ENCODE assay signal across 11 mouse cellular contexts in the genomic region with DNA sequence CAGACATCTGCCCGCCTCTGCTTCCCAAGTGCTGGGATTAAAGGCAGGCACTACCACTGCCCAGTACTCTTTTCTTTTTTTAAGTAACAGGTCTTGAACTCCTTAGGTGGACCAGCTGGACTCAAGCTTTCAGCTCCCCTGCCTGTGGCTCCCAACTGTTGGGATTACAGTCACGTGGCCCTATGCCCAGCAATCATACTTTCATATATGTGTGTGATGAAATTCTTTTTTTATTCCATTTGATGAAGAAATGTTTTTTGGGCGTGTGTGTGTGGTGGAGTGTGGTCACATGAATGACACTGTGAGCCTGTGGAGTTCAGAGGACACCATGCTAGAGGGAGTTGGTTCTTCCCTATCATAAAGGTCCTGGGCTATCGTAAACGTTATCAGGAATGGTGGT. TPM values are rescaled to one million over a fixed set of nuclear protein-coding genes. Genes with fewer than 3 reads are reported as not detected.
A peak's percentile ranks its signal among the peaks of the same experiment; 100 is the strongest.
DNase-seq lines count a peak whose midpoint lies in the region; ATAC-seq and TF ChIP-seq lines count a peak whose summit lies in the region.
"Had no signal": no experiment of that assay in that cellular context is flagged by ENCODE, and none has a peak within 500 bp of the region (broad histone marks: within the 10 kb centered on the region; RNA-seq: fewer than 3 reads in every experiment).

No protein-coding gene starts in this region.

- H3K4me2 ChIP-seq in hindbrain, embryonic 12.5 days (replicated peaks) = peak overlapping the region; percentile 96; the same call in 1 of the 2 replicates
- no peak overlapping the region; the same call in 1 of the 2 replicates for H3K4me2 ChIP-seq in hindbrain, embryonic 16.5 days (ENCODE audit: low read length)
- peak overlapping the region; percentile 85 for H3K4me2 ChIP-seq in intestine, embryonic 16.5 days (ENCODE audit: low read depth, low read length)
- 0 out of 2 replicates have a peak overlapping the region, but pooled peaks have one; percentile 87 for H3K4me2 ChIP-seq in midbrain, postnatal 0 days (ENCODE audit: low read depth, low read length, poor library complexity, severe bottlenecking)

- DNase-seq in adipocyte (ENCODE audit: low spot score) = peak; percentile 52
- DNase-seq in midbrain, postnatal 0 days (ENCODE audit: low spot score) = no peak
- no peak for DNase-seq in frontal cortex, postnatal 14 days (ENCODE audit: low spot score in 2 of 2)
- DNase-seq in right cerebral cortex, postnatal 10 days (ENCODE audit: low spot score in 2 of 2) = no peak
- DNase-seq in thymus, adult 2 months = no peak
- DNase-seq: cerebellum, postnatal 10 days; right cerebral cortex, adult 18-20 months had no signal

- H3K9ac ChIP-seq in hindbrain, embryonic 12.5 days = no peak overlapping the region
- H3K9ac ChIP-seq in hindbrain, embryonic 16.5 days (ENCODE audit: low read depth, low read length) = no peak overlapping the region
- H3K9ac ChIP-seq in intestine, embryonic 16.5 days (ENCODE audit: low read depth, low read length) = peak overlapping the region; percentile 90
- H3K9ac ChIP-seq in midbrain, postnatal 0 days (replicated peaks; ENCODE audit: low read length, poor library complexity, severe bottlenecking) = no peak overlapping the region

- peaks cover 15% of the 10 kb centered on the region for H3K4me1 ChIP-seq in hindbrain, embryonic 12.5 days
- peaks cover 12% of the 10 kb centered on the region for H3K4me1 ChIP-seq in hindbrain, embryonic 16.5 days (ENCODE audit: control insufficient read depth, insufficient read depth, low read depth, low read length)
- peaks cover 20% of the 10 kb centered on the region for H3K4me1 ChIP-seq in intestine, embryonic 16.5 days (ENCODE audit: control insufficient read depth, insufficient read depth, low read length)
- 0 out of 2 replicates have a peak, but pooled peaks cover 4% of the 10 kb centered on the region for H3K4me1 ChIP-seq in midbrain, postnatal 0 days (ENCODE audit: insufficient read depth, low read length)
- peaks cover 11% of the 10 kb centered on the region for H3K4me1 ChIP-seq in thymus, adult 2 months (replicated peaks; ENCODE audit: control insufficient read depth, insufficient read depth, low read length)

- TF ChIP-seq CTCF in midbrain, postnatal 0 days (IDR thresholded peaks at IDR 0.05) = no peak
- TF ChIP-seq CTCF in thymus, adult 2 months (IDR thresholded peaks at IDR 0.05; ENCODE audit: borderline replicate concordance, control insufficient read depth, extremely low read depth, insufficient read depth, low read length, poor library complexity) = no peak

- no peak for ATAC-seq in hindbrain, embryonic 12.5 days (ENCODE audit: low FRiP score)
- no peak for ATAC-seq in hindbrain, embryonic 16.5 days
- ATAC-seq in intestine, embryonic 16.5 days = peak; percentile 34; the same call in 1 of the 2 replicates
- no peak for ATAC-seq in midbrain, postnatal 0 days (ENCODE audit: low FRiP score)
- ATAC-seq: Patski had no signal

- H3K4me3 ChIP-seq in hindbrain, embryonic 12.5 days = peak overlapping the region; percentile 79; the same call in 1 of the 2 replicates
- H3K4me3 ChIP-seq in hindbrain, embryonic 16.5 days (ENCODE audit: low read length) = no peak overlapping the region
- peak overlapping the region; percentile 92 for H3K4me3 ChIP-seq in intestine, embryonic 16.5 days (ENCODE audit: low read length)
- H3K4me3 ChIP-seq in midbrain, postnatal 0 days (ENCODE audit: low read depth, low read length) = no peak overlapping the region
- no peak overlapping the region for H3K4me3 ChIP-seq in thymus, adult 2 months (ENCODE audit: control insufficient read depth, insufficient read depth, low read length)

- H3K9me3 ChIP-seq in hindbrain, embryonic 12.5 days (replicated peaks) = no peaks in the 10 kb centered on the region
- H3K9me3 ChIP-seq in hindbrain, embryonic 16.5 days (ENCODE audit: control insufficient read depth, low read length) = no peaks in the 10 kb centered on the region
- H3K9me3 ChIP-seq in intestine, embryonic 16.5 days (ENCODE audit: control insufficient read depth, low read length) = no peaks in the 10 kb centered on the region
- H3K9me3 ChIP-seq in midbrain, postnatal 0 days (ENCODE audit: low read length) = no peaks in the 10 kb centered on the region

- H3K27ac ChIP-seq in hindbrain, embryonic 12.5 days = no peak overlapping the region
- no peak overlapping the region for H3K27ac ChIP-seq in hindbrain, embryonic 16.5 days (ENCODE audit: low read depth, low read length)
- peak overlapping the region; percentile 45 for H3K27ac ChIP-seq in intestine, embryonic 16.5 days (ENCODE audit: low read length)
- H3K27ac ChIP-seq in midbrain, postnatal 0 days (ENCODE audit: low read depth, low read length) = no peak overlapping the region
- no peak overlapping the region for H3K27ac ChIP-seq in thymus, adult 2 months (ENCODE audit: control insufficient read depth, insufficient read depth, low read length)

- 90% methylated on average over 5 of the region's 5 CpGs for WGBS in hindbrain, embryonic 12.5 days
- 89% methylated on average over 5 of the region's 5 CpGs for WGBS in hindbrain, embryonic 16.5 days
- 69% methylated on average over 5 of the region's 5 CpGs for WGBS in intestine, embryonic 16.5 days
- WGBS in midbrain, postnatal 0 days = 87% methylated on average over 5 of the region's 5 CpGs
- 83% methylated on average over 5 of the region's 5 CpGs for WGBS in thymus, adult 2 months

- H3K36me3 ChIP-seq in hindbrain, embryonic 12.5 days = peaks cover 4% of the 10 kb centered on the region; the same call in 1 of the 2 replicates
- H3K36me3 ChIP-seq in hindbrain, embryonic 16.5 days (ENCODE audit: control insufficient read depth, insufficient read depth, low read length) = no peaks in the 10 kb centered on the region
- H3K36me3 ChIP-seq in intestine, embryonic 16.5 days (ENCODE audit: control insufficient read depth, insufficient read depth, low read length) = no peaks in the 10 kb centered on the region
- H3K36me3 ChIP-seq in midbrain, postnatal 0 days (ENCODE audit: insufficient read depth, low read length) = peaks cover 8% of the 10 kb centered on the region; the same call in 1 of the 2 replicates
- H3K36me3 ChIP-seq in thymus, adult 2 months (ENCODE audit: control insufficient read depth, insufficient read depth, low read length) = no peaks in the 10 kb centered on the region

- TF ChIP-seq POLR2A in thymus, adult 2 months (IDR thresholded peaks at IDR 0.05; ENCODE audit: control insufficient read depth, extremely low read depth, insufficient read depth, low read length, poor library complexity) = no peak

- no peaks in the 10 kb centered on the region for H3K27me3 ChIP-seq in hindbrain, embryonic 12.5 days
- no peaks in the 10 kb centered on the region for H3K27me3 ChIP-seq in hindbrain, embryonic 16.5 days (replicated peaks; ENCODE audit: control insufficient read depth, insufficient read depth, low read length)
- H3K27me3 ChIP-seq in intestine, embryonic 16.5 days (replicated peaks; ENCODE audit: control insufficient read depth, insufficient read depth, low read length) = no peaks in the 10 kb centered on the region
- no peaks in the 10 kb centered on the region for H3K27me3 ChIP-seq in midbrain, postnatal 0 days (ENCODE audit: insufficient read depth, low read length)
- no peaks in the 10 kb centered on the region for H3K27me3 ChIP-seq in thymus, adult 2 months (ENCODE audit: control insufficient read depth, insufficient read depth, low read length)
- H3K27me3 ChIP-seq: Patski had no signal

RNA-seq across cellular contexts. Expression of a gene that starts 1.8 kb away (rescaled TPM):
- polyA plus RNA-seq in hindbrain, embryonic 12.5 days (2016; fragmentation: Nextera tagmentation; extraction: Ambion mirVana) = 42.7 and 43.3 TPM in 2 replicates
- polyA plus RNA-seq in hindbrain, embryonic 16.5 days (2015; fragmentation: Nextera tagmentation; extraction: Ambion mirVana) = 58.5 and 59.4 TPM in 2 replicates
- polyA plus RNA-seq in intestine, embryonic 16.5 days (2015; fragmentation: Nextera tagmentation; extraction: Ambion mirVana) = 45.9 and 48.3 TPM in 2 replicates
- 41.8 and 45.1 TPM in 2 replicates for total RNA-seq in midbrain, postnatal 0 days (2014; rRNA removed)
- 37.8 and 42.1 TPM in 2 replicates for polyA plus RNA-seq in midbrain, postnatal 0 days (2015; fragmentation: Nextera tagmentation; extraction: Ambion mirVana)
- polyA plus RNA-seq in thymus, adult 2 months (2012; rRNA removed) = 14.4 and 15.3 TPM in 2 replicates

RNA-seq across cellular contexts. Expression of a gene that starts 14.1 kb away (rescaled TPM):
- 115 and 116 TPM in 2 replicates for polyA plus RNA-seq in hindbrain, embryonic 12.5 days (2016; fragmentation: Nextera tagmentation; extraction: Ambion mirVana)
- 112 and 124 TPM in 2 replicates for polyA plus RNA-seq in hindbrain, embryonic 16.5 days (2015; fragmentation: Nextera tagmentation; extraction: Ambion mirVana)
- 56.9 and 57.2 TPM in 2 replicates for polyA plus RNA-seq in intestine, embryonic 16.5 days (2015; fragmentation: Nextera tagmentation; extraction: Ambion mirVana)
- total RNA-seq in midbrain, postnatal 0 days (2014; rRNA removed) = 98.2 and 110 TPM in 2 replicates
- 119 and 124 TPM in 2 replicates for polyA plus RNA-seq in midbrain, postnatal 0 days (2015; fragmentation: Nextera tagmentation; extraction: Ambion mirVana)
- polyA plus RNA-seq in thymus, adult 2 months (2012; rRNA removed) = 95.3 and 117 TPM in 2 replicates

RNA-seq across cellular contexts. Expression of a gene that starts 52.2 kb away (rescaled TPM):
- 1.4 and 1.8 TPM in 2 replicates for polyA plus RNA-seq in hindbrain, embryonic 12.5 days (2016; fragmentation: Nextera tagmentation; extraction: Ambion mirVana)
- 1.9 and 2.3 TPM in 2 replicates for polyA plus RNA-seq in hindbrain, embryonic 16.5 days (2015; fragmentation: Nextera tagmentation; extraction: Ambion mirVana)
- polyA plus RNA-seq in intestine, embryonic 16.5 days (2015; fragmentation: Nextera tagmentation; extraction: Ambion mirVana) = 4.2 and 4.4 TPM in 2 replicates
- total RNA-seq in midbrain, postnatal 0 days (2014; rRNA removed) = 0.66 and 4.6 TPM in 2 replicates
- polyA plus RNA-seq in midbrain, postnatal 0 days (2015; fragmentation: Nextera tagmentation; extraction: Ambion mirVana) = 2.0 and 2.5 TPM in 2 replicates
- 1.8 and 5.0 TPM in 2 replicates for polyA plus RNA-seq in thymus, adult 2 months (2012; rRNA removed)

RNA-seq across cellular contexts. Expression of a gene that starts 52.8 kb away (rescaled TPM):
- polyA plus RNA-seq in hindbrain, embryonic 12.5 days (2016; fragmentation: Nextera tagmentation; extraction: Ambion mirVana) = 139 and 145 TPM in 2 replicates
- 199 and 211 TPM in 2 replicates for polyA plus RNA-seq in hindbrain, embryonic 16.5 days (2015; fragmentation: Nextera tagmentation; extraction: Ambion mirVana)
- 183 and 202 TPM in 2 replicates for polyA plus RNA-seq in intestine, embryonic 16.5 days (2015; fragmentation: Nextera tagmentation; extraction: Ambion mirVana)
- total RNA-seq in midbrain, postnatal 0 days (2014; rRNA removed) = 70.8 and 86.6 TPM in 2 replicates
- 187 and 202 TPM in 2 replicates for polyA plus RNA-seq in midbrain, postnatal 0 days (2015; fragmentation: Nextera tagmentation; extraction: Ambion mirVana)
- polyA plus RNA-seq in thymus, adult 2 months (2012; rRNA removed) = 45.1 and 52.7 TPM in 2 replicates

Comparison
In these comparisons a context has a peak if more than half of its experiments do, and no peak if none do; other contexts are left out.
1. H3K4me3 ChIP-seq: peak in hindbrain, embryonic 12.5 days (single experiment) and intestine, embryonic 16.5 days (single experiment); none in hindbrain, embryonic 16.5 days (single experiment), midbrain, postnatal 0 days (single experiment) and thymus, adult 2 months (single experiment).